Mouse (Mus musculus): ENCODE results near the gene Chchd6.

Gene Chchd6

DNA sequence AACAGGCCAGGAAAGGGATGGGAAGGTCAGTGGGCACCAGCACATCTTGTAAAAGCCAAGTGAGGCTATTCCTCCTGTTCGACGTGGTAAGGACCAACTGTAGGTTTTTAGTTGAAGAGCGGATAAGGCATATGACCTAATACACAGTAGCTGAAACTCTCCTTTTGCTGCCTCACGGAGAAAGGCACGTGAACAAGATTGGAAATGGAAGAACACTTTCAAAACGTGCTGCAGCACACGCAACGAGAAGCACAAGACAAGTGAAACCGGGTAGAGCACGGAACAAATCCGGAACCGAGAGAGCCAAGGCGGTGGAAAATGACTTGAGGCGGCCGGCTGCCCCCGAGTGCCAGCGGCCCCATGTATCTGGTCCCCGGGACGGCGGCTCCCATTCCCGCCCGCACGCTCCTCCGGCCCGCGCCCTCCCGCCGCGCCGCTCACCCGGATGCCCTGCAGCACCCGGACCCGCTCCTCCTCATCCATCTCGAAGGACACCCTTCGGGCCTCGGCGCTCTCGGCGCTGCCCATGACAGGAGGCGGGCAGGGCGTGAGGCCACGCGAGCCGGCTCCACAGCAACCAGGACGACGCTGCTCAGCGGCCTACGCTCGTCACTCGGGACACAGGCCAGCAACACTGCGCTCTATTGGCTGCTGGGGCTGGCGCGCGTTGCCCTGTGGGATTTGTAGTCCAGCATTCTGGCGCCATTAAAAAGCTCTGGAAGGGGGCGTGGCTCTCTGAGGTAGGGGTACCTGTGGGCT is at the start of gene Chchd6:
Chchd6 (minus strand) TSS at position 635 of the 759 bp plus-strand sequence.
- DNase-seq = peak; percentile 99

DNA sequence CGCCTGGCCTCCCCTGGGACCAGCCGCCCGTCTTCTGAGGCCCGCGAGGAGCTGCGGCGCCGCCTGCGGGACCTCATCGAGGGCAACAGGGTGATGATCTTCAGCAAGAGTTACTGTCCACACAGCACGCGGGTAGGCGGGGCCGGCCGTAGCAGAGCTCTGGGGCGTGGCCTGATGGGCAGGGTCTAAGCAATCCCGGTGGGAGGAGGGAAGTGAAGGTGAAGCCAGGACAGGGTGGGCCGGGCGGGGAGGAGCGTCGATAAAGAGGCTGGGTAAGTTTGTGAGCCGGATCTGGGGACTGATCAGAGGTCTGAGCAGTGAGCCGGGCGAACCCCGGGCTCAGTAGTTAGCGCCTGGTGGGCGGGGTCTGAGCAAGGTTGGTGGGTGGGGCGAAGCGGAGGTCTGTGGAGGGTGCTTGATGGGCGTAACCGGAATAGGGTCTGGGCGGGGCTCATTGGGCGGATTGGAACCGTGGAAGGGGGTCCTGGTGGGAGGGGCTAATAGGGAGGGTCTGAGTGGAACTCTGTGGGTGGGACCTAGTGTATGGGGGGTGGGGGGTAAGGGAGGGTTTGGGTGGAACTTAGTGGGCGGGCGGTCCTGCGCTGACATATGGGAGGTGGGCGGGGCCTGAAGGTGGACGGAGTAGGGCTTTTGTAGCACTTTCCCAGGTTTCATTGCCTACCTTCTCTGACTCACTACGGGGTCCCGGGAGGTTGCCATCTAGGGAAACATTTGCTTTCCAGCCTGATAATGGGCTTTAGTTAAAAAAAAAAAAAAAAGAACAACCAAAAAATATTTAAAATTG is 49.0 kb upstream of the Chchd6 start:
- DNase-seq = peak; percentile 78 to 82

DNA sequence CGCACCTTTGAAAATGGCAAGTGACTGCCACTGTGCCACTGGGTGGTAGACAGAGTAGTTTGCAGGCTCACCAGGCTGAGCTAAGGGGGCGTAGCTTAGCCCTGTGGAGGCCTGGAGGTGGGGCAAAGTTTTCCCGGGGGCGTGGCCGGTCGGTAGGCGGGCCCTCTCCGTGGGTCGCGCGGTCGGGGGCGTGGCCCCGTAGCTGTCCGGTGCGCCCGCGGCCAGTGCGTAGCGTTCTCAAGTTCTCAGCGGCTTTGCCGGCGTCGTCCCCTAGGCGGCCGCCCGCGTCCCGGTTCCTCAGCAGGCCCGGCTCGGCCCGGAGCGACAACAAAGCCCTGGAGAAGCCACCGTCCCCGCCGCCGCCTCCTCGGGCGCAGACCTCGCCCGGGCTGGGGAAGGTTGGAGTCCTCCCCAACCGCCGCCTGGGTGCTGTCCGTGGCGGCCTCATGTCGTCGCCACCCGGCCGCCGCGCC is 48.4 kb upstream of the Chchd6 start, which contains the start of gene Txnrd3:
Txnrd3 (plus strand) TSS at position 191 of the 473 bp plus-strand sequence.
- DNase-seq = peak; percentile 79 to 82

DNA sequence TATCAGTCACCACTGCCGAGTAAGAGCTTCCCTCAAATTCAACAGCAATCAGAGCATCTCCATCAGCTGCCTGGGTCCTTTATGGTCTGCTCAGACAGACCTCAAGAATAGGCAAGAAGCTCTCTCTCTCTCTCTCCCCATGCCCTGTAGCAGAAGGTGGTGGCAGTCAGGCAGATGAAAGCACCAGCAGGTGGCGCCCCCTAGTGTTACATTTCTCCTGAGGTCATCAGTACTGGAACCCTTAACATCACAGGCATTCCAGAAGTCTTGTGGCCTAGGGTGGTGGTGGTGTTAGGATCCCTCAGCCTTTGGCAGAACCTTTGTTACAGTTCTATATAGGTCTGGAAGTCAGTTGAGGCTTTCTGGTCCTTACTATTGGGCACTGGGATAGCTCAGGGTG is 43.6 kb upstream of the Chchd6 start:
- peak; percentile 46 to 72 for DNase-seq

DNA sequence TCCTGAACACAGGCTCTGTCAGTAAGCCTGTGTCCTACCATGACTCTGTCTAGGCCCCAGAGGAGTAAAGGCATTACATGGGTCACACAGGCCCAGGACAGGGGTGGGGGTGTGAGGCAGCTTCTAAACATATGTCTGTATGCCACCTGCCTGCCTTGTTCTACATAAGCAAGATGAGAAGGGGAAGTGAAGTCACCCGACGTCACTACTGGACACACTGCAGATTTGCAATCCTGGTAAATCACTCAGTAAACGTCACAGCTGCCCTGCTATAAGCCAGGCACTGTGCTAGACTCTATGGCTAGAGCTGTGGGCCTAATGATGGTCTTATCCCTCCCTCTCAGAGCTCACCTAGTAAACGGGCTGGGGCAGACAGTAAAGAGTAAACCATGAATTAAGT is 42.5 kb upstream of the Chchd6 start:
- DNase-seq = no peak

DNA sequence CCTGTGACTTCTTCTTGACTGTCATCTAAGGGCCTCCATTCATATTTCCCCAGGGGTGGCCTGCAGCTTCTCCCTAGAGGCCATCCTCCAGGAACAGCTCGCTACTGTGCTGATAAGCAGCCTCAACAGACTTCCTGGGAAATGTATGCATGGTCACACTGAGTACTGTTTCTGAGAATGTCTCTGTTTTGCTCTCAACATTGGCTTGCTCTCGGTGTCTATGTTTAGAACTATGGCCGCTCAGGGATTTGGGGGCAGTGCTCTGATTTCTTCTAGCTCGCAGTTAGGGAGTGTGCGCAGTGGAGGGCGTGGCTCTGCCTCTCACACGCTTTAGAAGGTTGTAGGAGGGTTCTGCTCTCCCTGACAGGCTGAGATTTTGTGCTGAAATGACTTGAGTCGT is 38.9 kb upstream of the Chchd6 start:
- no peak for DNase-seq

DNA sequence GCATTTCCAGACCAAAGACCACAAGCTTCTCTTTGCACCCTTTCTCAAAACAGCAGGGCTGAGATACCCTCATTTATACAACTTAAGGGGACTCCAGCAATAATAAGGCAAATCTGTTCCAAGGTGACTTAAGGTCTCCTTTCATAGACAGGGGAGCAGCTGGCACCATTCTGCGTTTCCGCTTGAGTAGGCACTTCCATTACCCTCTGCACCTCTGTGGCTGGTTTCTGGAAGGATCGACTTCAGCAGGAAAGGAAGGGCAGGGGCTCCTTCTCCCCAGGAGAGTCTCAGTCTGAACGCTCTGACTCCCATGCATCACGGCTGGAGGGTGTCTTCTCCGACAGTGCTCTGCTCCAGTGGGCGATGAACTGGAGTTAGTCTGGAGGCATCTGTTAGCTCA is 37.7 kb upstream of the Chchd6 start:
- peak in 1 of 2 experiments; percentile 34 for DNase-seq

DNA sequence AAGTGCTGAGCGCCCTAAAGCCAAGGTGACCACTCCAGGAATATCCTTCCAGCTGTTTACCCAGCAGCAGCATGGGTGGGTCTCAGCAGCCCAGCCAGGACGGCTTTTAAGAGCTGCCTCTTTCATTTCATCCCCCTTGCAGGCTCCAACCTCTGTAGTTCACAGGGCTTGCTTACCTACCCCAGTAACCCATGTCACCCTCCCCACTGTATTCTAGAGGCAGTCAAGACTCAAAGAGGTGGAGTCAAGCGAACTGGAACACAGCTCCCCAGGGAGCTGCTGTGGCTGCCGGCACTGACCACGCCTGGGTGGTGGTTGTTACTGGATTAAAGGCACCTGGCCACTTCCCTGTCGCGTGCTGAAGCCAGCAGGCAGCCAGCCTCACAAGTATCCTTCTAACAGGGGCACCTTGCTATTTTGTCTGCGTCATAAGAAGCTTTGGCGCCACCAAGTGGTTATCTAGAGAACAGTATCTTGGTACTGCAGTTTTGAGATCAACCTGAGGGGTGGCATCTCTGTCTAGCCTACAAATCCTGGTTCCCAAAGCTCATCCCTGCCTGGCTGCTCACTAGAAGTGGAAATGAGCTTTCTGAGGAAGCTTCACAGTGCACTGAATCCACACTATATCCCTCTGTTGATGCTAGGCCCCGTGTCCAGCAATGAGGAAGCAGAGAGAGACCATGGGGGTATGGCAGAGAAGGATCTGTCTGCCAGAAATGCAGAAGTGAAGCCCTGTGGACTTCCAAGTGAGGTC is 36.5 kb upstream of the Chchd6 start:
- DNase-seq = peak; percentile 91 to 92

DNA sequence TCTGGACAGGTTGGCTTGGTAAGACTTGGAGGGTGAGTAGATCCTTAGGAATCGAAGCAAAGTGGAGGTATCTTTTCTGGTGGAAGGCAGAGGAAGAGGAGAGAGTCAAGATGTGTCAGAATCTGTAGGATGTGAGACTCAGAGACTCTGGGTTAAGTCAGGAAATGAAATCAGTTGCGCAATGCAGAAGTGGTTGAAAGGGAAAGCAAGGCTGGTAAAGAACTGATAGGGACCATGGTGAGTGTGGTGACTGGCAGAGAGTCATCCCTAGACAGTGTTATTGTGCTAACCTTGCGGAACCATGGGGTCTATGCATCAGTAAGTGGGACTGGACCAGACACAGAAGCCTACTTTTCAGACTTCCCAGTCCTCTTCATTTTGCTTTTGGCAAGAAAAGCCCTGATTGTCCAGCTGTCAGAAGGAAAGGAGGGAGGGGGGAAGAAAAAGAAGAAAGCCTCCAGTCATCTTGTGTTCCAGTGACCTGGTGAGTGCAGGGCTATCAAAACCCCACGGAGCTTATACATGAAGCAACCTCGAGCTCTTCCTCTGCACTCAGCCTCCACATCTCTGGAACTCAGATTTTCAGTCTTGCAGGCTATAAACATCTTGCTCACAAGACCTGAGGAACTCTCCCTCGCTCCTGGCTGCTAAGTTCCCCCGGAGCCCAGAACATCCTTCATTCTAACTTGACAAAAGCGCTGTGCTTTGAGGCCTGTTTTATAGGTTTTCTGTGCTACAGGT is 32.8 kb upstream of the Chchd6 start:
- no peak for DNase-seq

DNA sequence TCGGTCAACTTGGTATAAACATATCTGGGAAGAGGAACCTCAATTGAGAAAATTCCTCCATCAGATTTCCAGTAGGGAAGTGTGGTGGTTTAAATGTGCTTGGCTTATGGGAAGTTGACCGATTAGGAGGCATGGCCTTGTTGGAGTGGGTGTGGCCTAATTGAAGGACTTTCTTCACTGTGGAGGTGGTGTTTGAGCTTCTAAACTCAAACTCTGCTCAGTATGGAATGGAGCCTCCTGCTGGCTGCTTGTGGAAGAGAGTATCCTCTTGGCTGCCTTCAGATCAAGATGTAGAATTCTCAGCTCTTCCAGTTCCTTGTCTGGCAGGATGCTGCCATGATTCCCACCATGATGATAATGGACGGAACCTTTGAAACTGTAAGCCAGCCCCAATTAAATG is 27.2 kb upstream of the Chchd6 start:
- no peak for DNase-seq

DNA sequence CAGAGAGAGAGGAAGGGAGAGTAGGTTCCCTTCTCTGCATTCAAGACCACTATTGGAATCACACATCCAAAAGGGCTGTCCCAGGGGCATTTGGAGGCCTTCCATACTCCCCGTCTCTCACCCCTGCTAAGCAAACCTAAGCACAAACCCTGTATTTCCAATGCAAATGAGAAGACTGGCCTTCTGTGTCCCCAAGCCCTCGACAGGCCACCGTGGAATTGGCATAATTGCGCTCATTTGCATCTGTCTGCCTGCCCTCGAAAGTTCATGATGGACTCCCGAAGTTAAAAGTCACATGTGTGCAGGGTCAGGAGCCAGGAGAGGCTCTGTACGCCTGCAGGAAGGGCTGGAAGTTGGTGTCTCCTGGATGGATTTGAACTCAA is 19.9 kb upstream of the Chchd6 start:
- DNase-seq = no peak

DNA sequence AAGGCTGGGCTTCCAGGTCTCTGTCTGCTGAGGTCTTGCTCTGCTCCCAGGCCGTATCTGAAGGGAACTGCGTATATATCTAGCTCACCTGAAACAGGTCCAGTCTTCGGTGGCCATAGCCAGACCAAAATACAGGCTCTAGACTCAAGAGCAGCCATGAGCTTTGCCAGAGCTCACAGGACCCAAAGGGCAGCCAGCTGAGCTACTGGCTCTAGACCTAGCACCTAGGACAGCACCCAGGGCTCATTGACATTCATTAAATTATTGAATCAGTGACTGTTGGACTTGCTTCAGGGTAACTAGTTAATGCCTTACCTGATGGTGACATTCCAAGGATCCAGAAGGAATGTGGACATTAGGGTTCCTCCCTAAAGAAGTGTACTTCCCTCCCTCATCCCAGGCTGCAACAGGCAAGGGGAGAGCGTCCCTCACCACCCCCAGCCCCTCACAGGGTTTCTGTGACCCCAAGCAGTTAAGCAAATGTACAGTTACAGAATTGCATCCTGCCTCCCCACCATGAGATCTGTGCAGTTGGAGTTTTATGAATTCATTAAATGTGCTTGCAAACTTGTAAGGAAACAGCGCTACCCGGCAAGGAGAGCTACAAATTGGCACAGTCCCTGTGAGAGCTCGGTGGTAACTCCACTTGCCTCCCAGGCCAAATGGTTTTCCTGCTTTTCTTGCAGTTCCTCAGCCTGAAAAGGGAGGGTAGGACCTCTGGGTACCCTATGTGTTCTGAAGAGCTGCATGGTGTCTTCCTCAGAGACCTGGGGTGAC is 19.3 kb upstream of the Chchd6 start:
- DNase-seq = no peak

DNA sequence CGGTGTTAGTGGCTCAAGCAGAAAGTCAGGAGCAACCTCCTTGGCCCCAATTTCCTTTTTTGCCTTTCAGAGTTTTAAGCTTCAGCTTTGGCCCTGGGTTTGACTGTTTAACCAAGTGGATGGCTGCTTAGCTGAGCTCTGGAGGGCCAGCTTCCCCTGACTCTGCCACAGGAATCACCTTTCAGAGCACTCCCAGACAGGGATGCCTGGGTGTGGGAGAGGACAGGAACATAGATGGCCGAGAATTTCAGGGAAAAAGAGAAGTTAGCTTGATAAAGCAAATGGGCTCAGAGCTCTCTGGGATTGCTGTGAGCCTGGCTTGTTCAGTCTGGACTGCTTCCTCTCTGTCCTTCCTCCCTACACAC is 18.6 kb upstream of the Chchd6 start:
- no peak for DNase-seq

DNA sequence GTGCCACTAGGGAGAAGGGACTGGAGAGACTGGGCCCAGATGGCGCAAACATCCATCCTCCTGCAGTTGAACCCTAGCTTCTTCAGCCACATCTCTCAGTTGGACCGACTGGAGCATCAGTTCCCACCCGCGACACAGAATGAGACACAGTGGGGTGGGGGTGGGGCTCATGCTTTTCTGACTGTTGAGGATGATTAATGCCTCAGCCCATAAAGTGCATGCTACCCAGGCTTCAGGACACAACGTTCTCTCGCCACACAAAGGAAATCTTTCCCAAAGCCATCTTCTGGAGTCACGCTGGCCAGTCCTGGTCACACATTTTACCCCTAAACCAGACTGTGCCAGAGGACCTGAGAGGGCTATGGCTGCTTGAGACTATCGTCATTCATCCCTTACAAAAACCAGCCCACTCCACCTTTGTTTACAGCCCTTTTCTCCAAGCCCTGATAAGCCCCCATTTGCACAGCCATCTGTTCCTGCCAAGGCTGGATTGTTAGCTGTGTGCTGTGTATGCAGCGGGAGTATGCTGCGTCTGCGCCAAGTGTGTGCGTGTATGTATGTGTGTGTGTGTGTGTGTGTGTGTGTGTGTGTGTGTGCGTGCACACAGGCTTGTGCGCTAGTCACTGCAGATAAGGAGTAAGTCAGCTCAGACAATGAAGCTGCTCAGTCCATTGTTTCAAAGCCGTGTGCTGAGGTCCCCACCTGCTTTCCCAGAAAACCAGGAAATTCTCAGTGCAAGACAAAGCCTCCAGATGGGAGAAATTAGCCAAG is 18.1 kb upstream of the Chchd6 start:
- DNase-seq = peak; percentile 73 to 84

DNA sequence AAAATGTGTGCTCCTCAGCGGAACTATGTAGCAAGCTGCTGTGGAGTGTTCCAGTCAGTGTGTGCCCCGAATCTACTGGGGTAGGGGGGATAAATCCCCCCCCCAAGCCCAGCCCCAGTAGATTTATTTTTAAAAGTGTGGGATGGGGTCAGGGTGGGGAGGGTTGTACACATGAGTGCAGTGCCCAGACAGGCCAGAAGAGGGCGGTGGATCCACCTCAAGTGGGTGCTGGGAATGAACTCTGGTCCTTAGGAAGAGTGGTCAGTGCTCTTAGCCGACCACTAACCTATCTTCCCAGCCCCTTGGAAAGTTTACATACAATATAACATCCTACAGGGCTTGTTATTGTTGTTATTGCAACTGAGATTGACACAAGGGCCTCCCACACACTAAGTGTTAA is 12.5 kb upstream of the Chchd6 start:
- DNase-seq = peak in 1 of 2 experiments; percentile 52

DNA sequence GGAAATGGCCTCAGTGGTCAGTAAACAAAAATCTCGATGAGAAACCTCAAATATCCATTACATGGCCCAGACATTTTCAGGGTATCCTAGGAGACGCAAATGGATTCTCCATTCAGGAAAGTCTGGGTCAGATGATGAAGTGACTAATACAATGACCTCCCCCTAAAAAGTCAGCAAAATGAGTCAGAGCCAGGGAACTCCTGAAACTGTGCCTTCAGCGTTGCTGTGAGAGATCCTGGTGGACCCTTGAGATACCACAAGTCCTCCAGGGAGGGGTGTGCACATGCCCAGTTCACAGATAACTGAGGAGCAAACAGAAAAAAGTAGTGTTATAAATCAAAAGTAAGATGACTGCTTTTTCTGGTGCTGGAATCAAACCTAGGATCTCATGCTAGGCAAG is 10.6 kb upstream of the Chchd6 start:
- DNase-seq = no peak

DNA sequence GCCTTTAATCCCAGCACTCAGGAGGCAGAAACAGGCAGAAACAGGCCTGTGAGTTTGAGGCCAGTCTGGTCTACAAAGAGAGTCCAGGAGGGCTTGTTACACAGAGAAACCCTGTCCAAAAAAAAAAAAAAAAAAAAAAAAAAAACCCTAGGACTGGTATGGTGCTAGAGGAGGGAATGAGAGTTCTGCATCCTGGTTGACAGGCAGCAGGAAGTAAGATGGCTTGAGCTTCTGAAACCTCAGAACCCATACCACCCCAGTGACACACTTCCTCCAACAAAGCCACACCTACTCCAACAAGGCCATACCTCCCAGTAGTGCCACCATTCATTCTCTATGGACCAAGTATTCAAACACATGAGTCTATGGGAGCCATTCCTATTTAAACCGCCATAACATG is 1.1 kb upstream of the Chchd6 start:
- no peak for DNase-seq

DNA sequence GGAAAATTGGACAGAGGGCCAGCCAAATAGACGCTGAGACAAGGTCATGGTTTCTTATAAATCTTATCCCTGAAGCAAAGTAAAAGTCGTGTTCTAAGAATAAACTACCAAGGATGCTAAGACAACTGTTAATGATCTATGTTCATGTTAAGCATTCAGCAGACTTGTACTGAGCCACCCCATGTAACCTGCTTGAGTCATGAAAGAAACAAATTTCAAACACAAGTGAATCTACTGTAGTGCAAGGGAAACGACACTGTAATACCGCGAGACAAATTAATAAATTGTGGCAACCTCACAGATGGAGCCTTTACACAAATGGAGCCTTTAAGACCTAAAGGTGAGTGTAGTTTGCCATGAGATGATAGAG is 310 bp upstream of the Chchd6 start:
- no peak for DNase-seq

DNA sequence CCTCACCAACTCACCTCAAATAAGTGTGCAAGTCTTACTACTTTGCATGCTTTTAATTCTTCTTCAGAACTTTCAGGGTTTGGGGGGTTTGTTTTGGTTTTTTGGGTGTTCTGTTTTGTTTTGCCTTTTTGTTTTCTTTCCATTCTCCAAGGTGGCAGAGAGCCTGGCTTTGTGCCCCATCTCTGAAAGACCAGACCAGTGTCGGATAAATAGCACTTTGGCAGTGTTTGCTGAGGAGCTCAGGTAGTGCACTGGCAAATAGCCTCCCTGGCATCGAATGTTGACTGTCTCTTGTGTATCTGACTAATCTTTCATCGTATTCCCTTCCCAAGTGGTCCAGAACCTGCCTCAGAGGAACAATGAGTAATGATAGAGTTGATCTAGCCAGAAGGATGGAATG is 3.4 kb downstream of the Chchd6 start:
- DNase-seq = peak; percentile 64 to 72

DNA sequence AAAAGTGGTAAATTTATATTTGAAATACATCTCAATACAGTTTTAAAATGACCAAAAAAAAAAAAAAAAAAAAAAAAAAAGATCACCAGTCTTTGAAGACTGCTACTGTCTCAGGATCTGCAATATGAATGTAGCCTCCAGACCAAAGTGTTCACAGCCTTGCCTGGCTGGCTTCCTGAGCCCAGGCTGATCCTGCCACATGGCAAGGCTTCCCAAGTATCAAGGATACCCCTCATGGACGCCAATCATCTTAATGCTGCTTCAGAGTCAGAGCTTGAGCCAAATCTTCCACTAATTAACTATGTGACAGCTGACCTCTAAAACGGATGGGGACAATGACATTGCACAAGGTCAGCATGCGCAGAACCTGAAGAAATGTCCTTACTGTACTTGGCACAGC is 3.9 kb downstream of the Chchd6 start:
- DNase-seq = peak; percentile 62 to 67

DNA sequence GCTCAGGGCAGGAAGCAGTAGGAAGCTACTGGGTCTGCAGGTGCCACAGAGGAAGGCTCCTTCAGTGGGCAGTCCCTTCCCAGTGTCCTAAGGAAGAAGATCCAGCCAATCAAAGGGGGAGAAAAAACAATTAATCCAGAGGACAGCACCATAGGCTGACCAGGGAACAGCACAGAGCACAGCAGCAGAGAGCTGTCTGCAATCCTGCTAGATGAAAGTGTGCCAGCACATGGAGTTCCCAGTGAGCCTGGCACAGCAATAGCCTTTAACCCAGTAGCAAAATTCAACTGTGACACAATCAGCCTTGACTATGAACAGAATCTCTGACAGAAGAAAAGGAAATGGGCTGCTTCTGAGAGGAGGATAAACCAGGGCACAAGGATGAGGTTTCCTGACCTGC is 9.8 kb downstream of the Chchd6 start:
- peak in 1 of 2 experiments; percentile 31 for DNase-seq

Measured in cerebellum, postnatal 14 days (tissue).